Mouse (Mus musculus): ENCODE results near the gene Tpd52l2.
"Not testable (repeated sequence)": the region's sequence is repeated elsewhere in the genome, so short reads cannot be mapped to it uniquely, and the experiment has no call there.

The Tpd52l2 gene

GRCm38 (mm10) chr2:181487338-181488277 lies 9.3 kb upstream of the Tpd52l2 start:
- no peak for DNase-seq (ENCODE audit: low spot score in 2 of 2)

- no peak for DNase-seq (ENCODE audit: low spot score in 2 of 2)
These were observed 5.3 kb upstream of the Tpd52l2 start for GRCm38 (mm10) chr2:181491432-181492205.

- DNase-seq (ENCODE audit: low spot score in 2 of 2) = no peak
These were observed 4.7 kb upstream of the Tpd52l2 start for GRCm38 (mm10) chr2:181492206-181492605.

- DNase-seq (ENCODE audit: low spot score in 2 of 2) = no peak
These were observed 3.6 kb upstream of the Tpd52l2 start, which contains the start of gene Abhd16b for GRCm38 (mm10) chr2:181493156-181493927. Abhd16b (plus strand) TSS chr2:181493206.

GRCm38 (mm10) chr2:181494266-181494945 lies 2.5 kb upstream of the Tpd52l2 start:
- DNase-seq (ENCODE audit: low spot score in 2 of 2) = no peak

- not testable (repeated sequence) for DNase-seq (ENCODE audit: low spot score in 2 of 2)
These were observed 1.1 kb upstream of the Tpd52l2 start for GRCm38 (mm10) chr2:181495845-181496244.

- peak in 1 of 2 experiments; percentile 28 for DNase-seq (ENCODE audit: low spot score in 2 of 2)
These were observed 661 bp upstream of the Tpd52l2 start for GRCm38 (mm10) chr2:181496281-181496680.

- DNase-seq (ENCODE audit: low spot score in 2 of 2) = peak; percentile 35 to 45
These were observed 570 bp downstream of the Tpd52l2 start for GRCm38 (mm10) chr2:181497548-181497875.

GRCm38 (mm10) chr2:181498644-181499043 lies 1.7 kb downstream of the Tpd52l2 start:
- no peak for DNase-seq (ENCODE audit: low spot score in 2 of 2)

GRCm38 (mm10) chr2:181509191-181509590 lies 12.2 kb downstream of the Tpd52l2 start:
- no peak for DNase-seq (ENCODE audit: low spot score in 2 of 2)

- DNase-seq (ENCODE audit: low spot score in 2 of 2) = no peak
These were observed 14.3 kb downstream of the Tpd52l2 start for GRCm38 (mm10) chr2:181511231-181511630.

GRCm38 (mm10) chr2:181519201-181519600 lies 22.3 kb downstream of the Tpd52l2 start:
- no peak for DNase-seq (ENCODE audit: low spot score in 2 of 2)

- DNase-seq (ENCODE audit: low spot score in 2 of 2) = peak; percentile 95 to 98
These were observed 23.4 kb downstream of the Tpd52l2 start, which contains the start of gene Dnajc5 for GRCm38 (mm10) chr2:181520118-181520935. Dnajc5 (plus strand) TSS chr2:181520485.

- DNase-seq (ENCODE audit: low spot score in 2 of 2) = no peak
These were observed 23.9 kb downstream of the Tpd52l2 start for GRCm38 (mm10) chr2:181520936-181521227.

- no peak for DNase-seq (ENCODE audit: low spot score in 2 of 2)
These were observed 24.5 kb downstream of the Tpd52l2 start for GRCm38 (mm10) chr2:181521491-181521890.

- DNase-seq (ENCODE audit: low spot score in 2 of 2) = no peak
These were observed 25.9 kb downstream of the Tpd52l2 start for GRCm38 (mm10) chr2:181522811-181523210.

GRCm38 (mm10) chr2:181525526-181525925 lies 28.6 kb downstream of the Tpd52l2 start:
- DNase-seq (ENCODE audit: low spot score in 2 of 2) = no peak

GRCm38 (mm10) chr2:181529076-181529475 lies 32.1 kb downstream of the Tpd52l2 start:
- no peak for DNase-seq (ENCODE audit: low spot score in 2 of 2)

- no peak for DNase-seq (ENCODE audit: low spot score in 2 of 2)
These were observed 35.6 kb downstream of the Tpd52l2 start for GRCm38 (mm10) chr2:181532589-181532988.

- no peak for DNase-seq (ENCODE audit: low spot score in 2 of 2)
These were observed 39.5 kb downstream of the Tpd52l2 start for GRCm38 (mm10) chr2:181536410-181536809.

Data from urinary bladder, adult 18-20 months (tissue).